Mouse (Mus musculus): ENCODE data around the gene Man1c1. TPM values are rescaled to one million over a fixed set of nuclear protein-coding genes. Genes with fewer than 3 reads are reported as not detected.

Gene Man1c1
- polyA plus RNA-seq, 1 experiment from 2014 or later, result 2.8 TPM

DNA sequence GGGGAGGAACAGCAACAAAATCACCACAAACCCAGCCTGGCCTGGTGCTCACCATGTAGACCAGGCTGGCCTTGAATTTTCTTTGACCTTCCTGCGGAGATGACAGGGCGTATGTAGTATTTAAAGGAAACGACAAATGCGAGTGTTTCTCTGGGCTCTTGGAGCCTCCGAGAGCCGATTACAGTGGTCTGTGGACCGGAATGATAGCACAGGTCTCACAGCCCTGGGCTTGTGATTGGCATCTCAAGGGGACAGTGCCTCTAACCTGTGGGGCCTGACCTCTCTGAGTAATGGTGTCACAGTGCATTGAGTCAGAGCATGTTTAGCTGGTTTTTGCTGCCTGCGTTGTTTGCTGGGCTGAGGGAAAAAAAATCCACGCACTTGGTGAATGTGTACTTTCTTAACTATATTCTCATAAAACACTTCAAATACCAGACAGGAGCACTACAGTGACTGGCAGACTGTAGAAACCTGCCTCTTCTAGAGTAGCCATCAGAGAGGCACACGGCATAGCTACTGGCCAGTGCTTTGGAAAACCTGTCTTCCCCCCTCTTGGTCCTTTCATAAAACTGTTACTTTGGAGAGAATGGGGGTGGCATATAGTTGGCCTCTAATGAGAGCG is 189.7 kb downstream of the Man1c1 start:
- Histone ChIP-seq H3K4me3 (no peak overlapping the region), H3K9me3 (replicated peaks) (no peaks in the 10 kb centered on the region), H3K27me3 (ENCODE audit: low read depth, poor library complexity, severe bottlenecking) (no peaks in the 10 kb centered on the region), H3K36me3 (peaks cover 34% of the 10 kb centered on the region), H3K27ac (replicated peaks) (no peak overlapping the region), H3K4me1 (peaks cover 45% of the 10 kb centered on the region)
- 91% methylated on average over 11 of the region's 11 CpGs for WGBS
- DNase-seq (ENCODE audit: low spot score), result no peak

DNA sequence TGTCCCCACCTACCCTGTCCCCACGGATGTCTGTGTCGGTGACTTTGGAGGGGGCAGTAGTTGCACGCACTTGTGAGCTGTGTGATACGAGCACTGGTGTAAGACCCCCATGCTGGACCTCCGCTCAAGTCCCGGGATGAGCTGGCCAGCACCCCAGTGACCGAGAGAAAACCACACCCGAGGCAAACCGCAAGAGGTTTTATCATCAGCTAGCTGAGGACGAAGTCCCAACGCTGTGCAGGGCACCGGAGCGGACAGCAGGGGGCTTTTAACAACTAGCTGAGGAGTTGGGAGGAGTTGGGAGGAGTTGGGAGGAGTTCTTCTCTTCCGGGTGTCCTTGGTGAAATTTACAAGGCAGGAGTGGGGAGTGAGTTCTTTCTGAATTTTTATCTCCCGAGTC is 191.3 kb downstream of the Man1c1 start:
- H3K4me1 ChIP-seq, result peaks cover 45% of the 10 kb centered on the region
- H3K36me3 ChIP-seq, result peaks cover 26% of the 10 kb centered on the region
- H3K4me3 ChIP-seq, result peak overlapping the region; percentile 39
- no peaks in the 10 kb centered on the region for H3K9me3 ChIP-seq (replicated peaks)
- H3K27me3 ChIP-seq (ENCODE audit: low read depth, poor library complexity, severe bottlenecking), result no peaks in the 10 kb centered on the region
- DNase-seq (ENCODE audit: low spot score), result peak; percentile 54
- WGBS, result 39% methylated on average over 15 of the region's 15 CpGs
- H3K27ac ChIP-seq (replicated peaks), result 0 out of 2 replicates have a peak overlapping the region, but pooled peaks have one; percentile 3

- Histone ChIP-seq H3K9me3 (replicated peaks) (no peaks in the 10 kb centered on the region), H3K4me1 (peaks cover 43% of the 10 kb centered on the region), H3K27ac (replicated peaks) (peak overlapping the region; percentile 93), H3K36me3 (peaks cover 20% of the 10 kb centered on the region; the same call in 1 of the 2 replicates), H3K27me3 (ENCODE audit: low read depth, poor library complexity, severe bottlenecking) (no peaks in the 10 kb centered on the region), H3K4me3 (peak overlapping the region; percentile 72)
- WGBS, result 80% methylated on average over 6 of the region's 6 CpGs
- no peak for DNase-seq (ENCODE audit: low spot score)
These were observed 192.4 kb downstream of the Man1c1 start for GRCm38 (mm10) chr4:134511730-134512129.

Small RNAs within 50 kb of the gene (microRNA-seq; reads per million reads assigned to microRNA genes)
- not detected for gene Mir6403

Other genes starting within 250 kb of the Man1c1 start
- gene Stmn1, start 236.0 kb downstream of the Man1c1 start, polyA plus RNA-seq (2016; fragmentation: Nextera tagmentation; extraction: Ambion mirVana), result 2,607 and 3,209 TPM in 2 replicates
- gene Paqr7, start 207.6 kb downstream of the Man1c1 start, polyA plus RNA-seq (2016; fragmentation: Nextera tagmentation; extraction: Ambion mirVana), result 3.5 and 3.6 TPM in 2 replicates
- 25.5 and 28.6 TPM in 2 replicates for gene Aunip, start 193.3 kb downstream of the Man1c1 start, polyA plus RNA-seq (2016; fragmentation: Nextera tagmentation; extraction: Ambion mirVana)
- 120 and 127 TPM in 2 replicates for gene Mtfr1l, start 168.9 kb downstream of the Man1c1 start, polyA plus RNA-seq (2016; fragmentation: Nextera tagmentation; extraction: Ambion mirVana)
- 8.4 and 8.6 TPM in 2 replicates for gene Selenon, start 152.1 kb downstream of the Man1c1 start, polyA plus RNA-seq (2016; fragmentation: Nextera tagmentation; extraction: Ambion mirVana)
- gene Ldlrap1, start 63.7 kb upstream of the Man1c1 start, polyA plus RNA-seq (2016; fragmentation: Nextera tagmentation; extraction: Ambion mirVana), result 8.6 and 9.3 TPM in 2 replicates
- 36.8 and 41.3 TPM in 2 replicates for gene Maco1, start 149.1 kb upstream of the Man1c1 start, polyA plus RNA-seq (2016; fragmentation: Nextera tagmentation; extraction: Ambion mirVana)
- 9.6 and 12.9 TPM in 2 replicates for gene Rhd, start 160.2 kb upstream of the Man1c1 start, polyA plus RNA-seq (2016; fragmentation: Nextera tagmentation; extraction: Ambion mirVana)
- 127 and 135 TPM in 2 replicates for gene Tmem50a, start 210.7 kb upstream of the Man1c1 start, polyA plus RNA-seq (2016; fragmentation: Nextera tagmentation; extraction: Ambion mirVana)
- gene Rsrp1, start 219.3 kb upstream of the Man1c1 start, polyA plus RNA-seq (2016; fragmentation: Nextera tagmentation; extraction: Ambion mirVana), result 320 and 401 TPM in 2 replicates
- 70.0 and 71.5 TPM in 2 replicates for gene Syf2, start 226.6 kb upstream of the Man1c1 start, polyA plus RNA-seq (2016; fragmentation: Nextera tagmentation; extraction: Ambion mirVana)